ENCODE assay signal across 24 mouse cellular contexts in the genomic region with DNA sequence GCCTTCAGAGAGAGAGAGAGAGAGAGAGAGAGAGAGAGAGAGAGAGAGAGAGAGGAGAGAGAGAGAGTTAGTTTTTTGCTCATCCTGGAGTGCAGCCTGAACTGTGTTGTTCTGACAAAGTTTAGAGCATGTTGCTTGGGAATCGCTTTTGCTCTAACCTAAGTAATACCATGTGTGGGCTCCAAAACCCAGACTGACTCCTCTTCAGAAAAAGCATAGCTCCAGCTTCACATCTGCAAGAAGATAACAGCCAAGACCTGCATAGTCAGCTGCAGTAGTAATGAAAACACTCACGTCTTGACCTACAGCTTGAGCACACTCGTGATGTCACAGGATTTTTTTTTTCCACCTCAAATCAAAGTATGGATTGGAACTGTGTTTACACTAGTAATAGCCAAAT.
"Had no signal": no experiment of that assay in that cellular context is flagged by ENCODE, and none has a peak within 500 bp of the region (broad histone marks: within the 10 kb centered on the region; RNA-seq: fewer than 3 reads in every experiment).

No protein-coding gene starts in this region.

- H3K9me3 ChIP-seq: heart, embryonic 10.5 days; heart, embryonic 12.5 days; hindbrain, embryonic 13.5 days; hindbrain, embryonic 15.5 days; kidney, embryonic 15.5 days; limb, embryonic 12.5 days; liver, embryonic 13.5 days; liver, embryonic 15.5 days had no signal

- DNase-seq: gastrocnemius, adult 2 months; gastrocnemius, postnatal 10 days; gastrocnemius, postnatal 25 days; heart, adult 18-20 months; heart, postnatal 10 days; kidney, adult 11 months; kidney, adult 2 months; kidney, adult 9 months; kidney, postnatal 14 days; kidney, postnatal 36 days; left cerebral cortex, postnatal 4 days; liver; liver, embryonic 13.5 days had no signal

- H3K4me2 ChIP-seq: heart, embryonic 12.5 days; hindbrain, embryonic 13.5 days; hindbrain, embryonic 15.5 days; kidney, embryonic 15.5 days; limb, embryonic 12.5 days; liver, embryonic 11.5 days; liver, embryonic 13.5 days; liver, embryonic 15.5 days had no signal

- H3K9ac ChIP-seq: heart, embryonic 12.5 days; hindbrain, embryonic 13.5 days; hindbrain, embryonic 15.5 days; kidney, embryonic 15.5 days; limb, embryonic 12.5 days; liver, embryonic 13.5 days; liver, embryonic 15.5 days had no signal

- ATAC-seq: hindbrain, postnatal 0 days; intestine, embryonic 16.5 days had no signal

- H3K27me3 ChIP-seq: heart, embryonic 12.5 days; hindbrain, embryonic 13.5 days; hindbrain, embryonic 15.5 days; kidney, embryonic 15.5 days; limb, embryonic 12.5 days; liver, embryonic 13.5 days; liver, embryonic 15.5 days had no signal

- H3K27ac ChIP-seq: gastrocnemius, adult 2 months; heart, embryonic 10.5 days; hindbrain, embryonic 13.5 days; hindbrain, embryonic 15.5 days; hindbrain, postnatal 0 days; kidney, embryonic 15.5 days; kidney, postnatal 0 days; limb, embryonic 12.5 days; liver, embryonic 13.5 days; liver, embryonic 15.5 days had no signal

- H3K4me1 ChIP-seq: heart, embryonic 10.5 days; heart, embryonic 12.5 days; hindbrain, embryonic 13.5 days; hindbrain, embryonic 15.5 days; liver, embryonic 13.5 days; liver, embryonic 15.5 days had no signal

- H3K36me3 ChIP-seq: heart, embryonic 10.5 days; heart, embryonic 12.5 days; hindbrain, embryonic 13.5 days; hindbrain, embryonic 15.5 days; kidney, embryonic 15.5 days; limb, embryonic 12.5 days; liver, embryonic 13.5 days; liver, embryonic 15.5 days had no signal

- H3K4me3 ChIP-seq: gastrocnemius, adult 2 months; heart, embryonic 10.5 days; heart, embryonic 12.5 days; hindbrain, embryonic 13.5 days; hindbrain, embryonic 15.5 days; kidney, embryonic 15.5 days; limb, embryonic 12.5 days; liver, embryonic 13.5 days; liver, embryonic 15.5 days had no signal
